26 mouse cellular contexts compared by ENCODE assay signal in genomic region chr13:43677883-43678244, GRCm38 (mm10).
"Had no signal": no experiment of that assay in that cellular context is flagged by ENCODE, and none has a peak within 500 bp of the region (broad histone marks: within the 10 kb centered on the region; RNA-seq: fewer than 3 reads in every experiment).

No protein-coding gene starts in this region.

- H3K27ac ChIP-seq: gastrocnemius, adult 2 months; heart, embryonic 10.5 days; hindbrain, embryonic 10.5 days; hindbrain, embryonic 12.5 days; hindbrain, embryonic 14.5 days; intestine, embryonic 15.5 days; layer of hippocampus, adult 2 months; left cerebral cortex, adult 2 months; limb, embryonic 12.5 days; liver, embryonic 13.5 days; liver, embryonic 15.5 days had no signal

- DNase-seq: gastrocnemius, adult 2 months; gastrocnemius, postnatal 10 days; gastrocnemius, postnatal 25 days; heart, postnatal 10 days; heart, postnatal 4 days; kidney, adult 18-20 months; kidney, adult 8-10 months; kidney, postnatal 10 days; kidney, postnatal 25 days; kidney, postnatal 4 days; left cerebral cortex, postnatal 4 days; liver; liver, embryonic 13.5 days had no signal

- H3K9ac ChIP-seq: heart, embryonic 12.5 days; hindbrain, embryonic 12.5 days; hindbrain, embryonic 14.5 days; intestine, embryonic 15.5 days; limb, embryonic 12.5 days; liver, embryonic 13.5 days; liver, embryonic 15.5 days had no signal

- H3K4me1 ChIP-seq: heart, embryonic 10.5 days; heart, embryonic 12.5 days; hindbrain, embryonic 12.5 days; intestine, embryonic 15.5 days; liver, embryonic 13.5 days; liver, embryonic 15.5 days had no signal

- H3K36me3 ChIP-seq: heart, embryonic 10.5 days; heart, embryonic 12.5 days; hindbrain, embryonic 10.5 days; hindbrain, embryonic 12.5 days; intestine, embryonic 15.5 days; limb, embryonic 12.5 days; liver, embryonic 13.5 days; liver, embryonic 15.5 days had no signal

- H3K4me2 ChIP-seq: heart, embryonic 12.5 days; hindbrain, embryonic 12.5 days; hindbrain, embryonic 14.5 days; intestine, embryonic 15.5 days; limb, embryonic 12.5 days; liver, embryonic 11.5 days; liver, embryonic 13.5 days; liver, embryonic 15.5 days had no signal

- H3K4me3 ChIP-seq: gastrocnemius, adult 2 months; heart, embryonic 10.5 days; heart, embryonic 12.5 days; hindbrain, embryonic 10.5 days; hindbrain, embryonic 12.5 days; intestine, embryonic 15.5 days; layer of hippocampus, adult 2 months; left cerebral cortex, adult 2 months; limb, embryonic 12.5 days; liver, embryonic 13.5 days; liver, embryonic 15.5 days had no signal

- H3K27me3 ChIP-seq: heart, embryonic 12.5 days; hindbrain, embryonic 12.5 days; intestine, embryonic 15.5 days; limb, embryonic 12.5 days; liver, embryonic 13.5 days; liver, embryonic 15.5 days had no signal

- H3K9me3 ChIP-seq: heart, embryonic 10.5 days; heart, embryonic 12.5 days; hindbrain, embryonic 10.5 days; hindbrain, embryonic 12.5 days; intestine, embryonic 15.5 days; limb, embryonic 12.5 days; liver, embryonic 13.5 days; liver, embryonic 15.5 days had no signal

- ATAC-seq: inflammation-experienced regulatory T-cells, adult 6 months; intestine, embryonic 15.5 days; intestine, postnatal 0 days had no signal
